Mouse (Mus musculus) cortical plate, adult 2 months (tissue): ENCODE data around the gene Mllt1. TPM values are rescaled to one million over a fixed set of nuclear protein-coding genes. Genes with fewer than 3 reads are reported as not detected.

Experiments used
- H3K27ac ChIP-seq: fragments of 200-500 bp; 2 replicates; pipeline ENCODE4 v1.5.1; 2012; ENCODE audit warnings: low read length, control low read depth, inconsistent platforms; ENCODE audit not compliant: insufficient read depth
- H3K4me1 ChIP-seq: fragments of 200-500 bp; 2 replicates; pipeline ENCODE4 v1.6.1; 2011; ENCODE audit warnings: low read length; ENCODE audit not compliant: control insufficient read depth, insufficient read depth
- H3K4me3 ChIP-seq: fragments of 200-500 bp; 2 replicates; pipeline ENCODE4 v1.5.1; 2011; ENCODE audit warnings: mild to moderate bottlenecking, low read length, control low read depth; ENCODE audit not compliant: insufficient read depth
- CTCF ChIP-seq: fragments of 200-500 bp; IDR thresholded peaks from 2 replicates; pipeline ENCODE4 v1.5.1; 2011; ENCODE audit warnings: mild to moderate bottlenecking, control low read depth, low read length; ENCODE audit not compliant: insufficient read depth; ENCODE audit errors: extremely low read depth
- POLR2A ChIP-seq: fragments of 200-500 bp; IDR thresholded peaks from 2 replicates; pipeline ENCODE4 v1.6.1; 2011; ENCODE audit warnings: mild to moderate bottlenecking, low read length, control low read depth; ENCODE audit not compliant: insufficient read depth; ENCODE audit errors: extremely low read depth
- polyA plus RNA-seq: library from polyadenylated mRNA; depleted of rRNA; stranded (reverse); fragments of >200 nt; gene quantifications from 2 replicates; pipeline ENCODE4 v1.2.3, GENCODE M21; 2012

Mllt1 gene
- polyA plus RNA-seq, 1 experiment, result 76.0 TPM

GRCm38 (mm10) chr17:56970081-56970480 lies 34.9 kb upstream of the Mllt1 start:
- TF ChIP-seq POLR2A (no peak), CTCF (no peak)
- H3K27ac ChIP-seq, result no peak overlapping the region
- H3K4me1 ChIP-seq, result no peaks in the 10 kb centered on the region
- H3K4me3 ChIP-seq, result no peak overlapping the region

- no peak overlapping the region for H3K27ac ChIP-seq
- no peak overlapping the region for H3K4me3 ChIP-seq
- no peaks in the 10 kb centered on the region for H3K4me1 ChIP-seq
- TF ChIP-seq CTCF (no peak), POLR2A (no peak)
Observed at GRCm38 (mm10) chr17:56969321-56969720, 34.1 kb upstream of the Mllt1 start.

DNA sequence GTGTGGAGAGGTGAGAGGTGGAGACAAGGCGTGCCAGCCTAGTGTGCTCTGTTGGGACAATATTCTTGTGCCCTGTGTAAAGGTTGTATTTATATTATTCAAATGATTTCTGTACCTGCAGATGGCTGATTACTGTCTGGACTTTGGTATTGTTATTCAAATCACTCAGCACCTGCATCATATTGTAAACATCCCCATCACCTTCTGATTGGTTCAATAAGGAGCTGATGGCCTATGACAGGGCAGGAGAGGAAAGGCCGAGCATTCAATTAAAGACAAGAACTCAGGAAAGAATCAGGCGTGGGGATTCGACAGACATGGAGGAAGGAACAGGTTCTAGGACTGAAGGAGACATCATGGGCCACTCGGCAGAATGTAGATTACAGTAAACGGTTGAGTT lies 28.4 kb upstream of the Mllt1 start:
- TF ChIP-seq POLR2A, result no peak

DNA sequence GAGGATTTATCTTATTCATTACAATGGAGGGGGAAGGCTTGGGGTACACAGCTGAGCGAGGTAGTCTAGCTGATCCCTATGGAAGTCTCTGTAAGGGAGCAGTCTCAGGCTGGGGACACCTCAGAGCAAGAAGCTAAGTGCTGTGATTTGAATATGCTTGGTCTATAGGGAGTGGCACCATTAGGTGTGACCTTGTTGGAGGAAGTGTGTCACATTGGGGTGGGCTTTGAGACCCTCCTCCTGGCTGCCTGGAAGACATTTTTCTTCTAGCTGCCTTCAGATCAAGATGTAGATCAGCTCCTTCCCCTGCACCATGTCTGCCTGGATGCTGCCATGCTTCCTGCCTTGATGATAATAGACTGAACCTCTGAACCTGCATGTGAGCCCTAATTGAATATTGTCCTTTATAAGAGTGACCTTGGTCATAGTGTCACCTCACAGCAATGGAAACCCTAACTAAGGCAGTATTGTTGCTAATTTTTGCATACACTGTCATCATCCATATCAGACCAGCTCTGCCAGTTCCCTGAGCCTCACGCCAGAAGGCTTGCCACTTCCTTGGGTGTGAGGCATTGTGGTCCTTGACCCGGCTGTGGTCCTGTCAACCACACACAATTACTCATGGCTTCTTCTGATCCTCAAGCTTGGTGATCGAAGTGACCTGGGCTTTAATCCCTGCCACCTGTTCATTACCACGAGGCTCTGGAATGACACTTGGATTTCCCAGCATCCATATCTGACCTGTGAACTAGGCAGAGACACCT lies 27.6 kb upstream of the Mllt1 start:
- H3K4me1 ChIP-seq, result no peaks in the 10 kb centered on the region
- no peak overlapping the region for H3K4me3 ChIP-seq
- no peak overlapping the region for H3K27ac ChIP-seq
- no peak for TF ChIP-seq CTCF
- no peak for TF ChIP-seq POLR2A

More for the DNA sequence above, 28.4 kb upstream of the Mllt1 start:
- Histone ChIP-seq H3K4me3 (no peak overlapping the region), H3K27ac (no peak overlapping the region), H3K4me1 (no peaks in the 10 kb centered on the region)

DNA sequence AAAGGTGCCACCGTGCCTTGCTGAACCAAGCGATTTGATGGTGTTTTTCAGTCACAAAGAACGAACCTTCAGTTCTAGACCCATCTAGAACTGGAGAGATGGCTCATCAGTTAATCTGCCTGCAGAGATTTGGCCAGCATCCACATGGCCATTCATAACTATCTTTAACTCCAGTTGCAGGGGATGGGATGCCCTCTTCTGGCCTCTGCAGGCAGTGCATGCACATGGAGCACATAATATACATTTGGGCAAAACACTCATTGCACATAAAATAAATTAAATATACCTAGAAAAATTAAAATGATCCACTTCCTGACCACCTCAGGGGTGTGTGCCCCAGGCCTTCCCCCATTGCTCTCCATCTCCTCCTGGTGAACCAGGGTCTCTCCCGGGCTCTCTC lies 26.7 kb upstream of the Mllt1 start:
- no peaks in the 10 kb centered on the region for H3K4me1 ChIP-seq
- TF ChIP-seq POLR2A, result no peak
- TF ChIP-seq CTCF, result no peak

GRCm38 (mm10) chr17:56958667-56959066 lies 23.5 kb upstream of the Mllt1 start:
- Histone ChIP-seq H3K27ac (no peak overlapping the region), H3K4me3 (no peak overlapping the region), H3K4me1 (no peaks in the 10 kb centered on the region)
- TF ChIP-seq CTCF (no peak), POLR2A (no peak)

More for the DNA sequence above, 26.7 kb upstream of the Mllt1 start:
- no peak overlapping the region for H3K4me3 ChIP-seq
- H3K27ac ChIP-seq, result no peak overlapping the region

DNA sequence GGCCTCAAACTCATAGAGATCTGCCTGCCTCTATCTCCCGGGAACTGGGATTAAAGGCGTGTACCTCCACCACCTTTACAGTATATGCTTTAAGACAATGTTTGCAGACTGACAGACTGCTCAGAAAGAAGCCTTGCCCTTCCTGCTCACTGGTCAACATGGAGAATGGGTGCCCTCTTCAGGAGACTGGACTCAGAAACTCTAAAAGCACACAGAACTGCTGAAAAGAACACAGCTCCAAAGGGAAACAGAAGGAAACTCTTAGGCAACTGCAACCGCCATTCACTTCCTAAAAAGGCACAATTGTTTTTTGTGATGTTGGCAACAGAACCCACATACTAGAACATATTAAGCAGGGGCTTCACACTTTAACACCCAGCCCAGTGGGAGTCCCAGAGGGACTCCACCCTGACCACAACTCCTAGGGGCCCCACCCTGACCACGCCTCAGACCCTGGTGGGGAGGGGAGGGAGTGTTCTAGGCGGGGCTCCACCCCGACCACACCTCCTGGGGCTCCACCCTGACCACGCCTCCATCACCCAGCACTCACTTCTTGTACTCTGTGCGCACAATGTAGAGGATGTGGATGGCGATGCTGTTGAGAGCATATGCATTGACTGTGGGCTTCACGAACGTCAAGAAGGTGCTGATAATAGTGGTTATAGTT lies 22.7 kb upstream of the Mllt1 start:
- no peak overlapping the region for H3K4me3 ChIP-seq
- H3K27ac ChIP-seq, result no peak overlapping the region
- TF ChIP-seq CTCF (0 out of 2 replicates have a peak, but pooled peaks have one; percentile 13), POLR2A (no peak)
- no peaks in the 10 kb centered on the region for H3K4me1 ChIP-seq

GRCm38 (mm10) chr17:56954871-56955270 lies 19.7 kb upstream of the Mllt1 start:
- Histone ChIP-seq H3K4me3 (no peak overlapping the region), H3K4me1 (no peaks in the 10 kb centered on the region), H3K27ac (no peak overlapping the region)
- no peak for TF ChIP-seq POLR2A
- TF ChIP-seq CTCF, result no peak

- H3K27ac ChIP-seq, result no peak overlapping the region
- H3K4me1 ChIP-seq, result no peaks in the 10 kb centered on the region
- no peak overlapping the region for H3K4me3 ChIP-seq
- no peak for TF ChIP-seq POLR2A
- no peak for TF ChIP-seq CTCF
Observed at GRCm38 (mm10) chr17:56952639-56953038, 17.4 kb upstream of the Mllt1 start.

- TF ChIP-seq POLR2A, result no peak
- TF ChIP-seq CTCF, result peak; percentile 77
- H3K27ac ChIP-seq, result no peak overlapping the region
- H3K4me1 ChIP-seq, result no peaks in the 10 kb centered on the region
- H3K4me3 ChIP-seq, result no peak overlapping the region
Observed at GRCm38 (mm10) chr17:56950915-56951314, 15.7 kb upstream of the Mllt1 start.

DNA sequence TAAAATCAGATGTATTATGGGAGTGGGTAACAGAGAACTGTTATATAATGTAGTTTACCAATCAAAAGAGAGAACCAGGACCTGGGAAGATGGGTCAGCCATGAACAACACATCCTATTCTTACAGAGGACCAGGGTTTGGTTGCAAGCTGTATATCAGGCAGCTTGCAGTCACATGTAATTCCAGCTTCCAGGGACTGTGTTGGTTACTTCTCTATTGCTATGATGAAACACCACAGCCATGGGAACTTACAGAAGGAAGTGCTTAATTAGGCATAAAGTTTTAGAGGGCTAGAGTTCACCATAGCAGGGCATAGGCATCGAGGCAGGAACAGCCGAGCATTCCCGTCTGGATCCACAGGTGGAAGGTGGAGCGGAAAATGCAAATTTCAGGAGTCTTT lies 3.5 kb upstream of the Mllt1 start:
- Histone ChIP-seq H3K4me3 (no peak overlapping the region), H3K27ac (no peak overlapping the region), H3K4me1 (peaks cover under 1% of the 10 kb centered on the region; the same call in 1 of the 2 replicates)
- TF ChIP-seq POLR2A, result no peak
- TF ChIP-seq CTCF, result no peak
